Mouse (Mus musculus): ENCODE data around the gene Ddx24.

Gene Ddx24

DNA sequence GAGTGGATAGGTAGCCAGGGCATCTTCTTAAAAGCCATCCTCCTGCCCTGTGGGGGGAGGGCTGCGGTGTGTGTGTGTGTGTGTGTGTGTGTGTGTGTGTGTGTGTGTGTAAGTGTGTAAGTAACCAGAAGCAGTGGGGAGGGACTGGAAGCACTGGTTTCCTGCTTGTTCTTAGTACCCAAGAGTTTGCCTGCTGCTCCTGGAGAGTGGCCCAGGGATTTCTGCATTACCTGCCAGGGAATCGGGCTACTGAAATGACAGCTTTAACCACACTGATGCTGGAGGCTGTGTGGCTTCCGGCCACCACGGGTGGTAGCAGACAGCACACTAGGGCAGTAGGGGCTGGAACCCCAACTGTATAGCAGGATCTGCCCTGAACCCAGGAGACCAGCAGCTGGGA lies 35.6 kb downstream of the Ddx24 start:
- DNase-seq (ENCODE audit: low spot score): no peak

DNA sequence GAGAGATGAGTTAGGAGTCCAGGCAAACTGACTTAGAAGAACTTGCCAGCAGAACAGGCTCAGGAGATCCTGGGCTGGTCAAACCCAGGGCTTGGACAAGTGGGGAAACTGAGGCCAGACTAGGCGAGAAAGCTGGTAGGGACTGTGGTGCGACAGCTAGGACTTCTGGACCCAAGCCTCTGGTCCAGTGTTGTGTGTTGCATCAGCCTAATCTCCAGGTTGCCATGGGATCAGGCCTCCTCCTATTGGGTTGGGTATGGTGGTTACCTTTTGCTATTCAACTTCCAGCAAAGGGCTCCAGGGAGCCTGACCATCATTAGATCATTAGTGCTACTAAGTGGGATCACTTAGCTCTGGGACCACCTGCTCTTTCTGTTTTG lies 36.3 kb downstream of the Ddx24 start:
- no peak for DNase-seq (ENCODE audit: low spot score)

DNA sequence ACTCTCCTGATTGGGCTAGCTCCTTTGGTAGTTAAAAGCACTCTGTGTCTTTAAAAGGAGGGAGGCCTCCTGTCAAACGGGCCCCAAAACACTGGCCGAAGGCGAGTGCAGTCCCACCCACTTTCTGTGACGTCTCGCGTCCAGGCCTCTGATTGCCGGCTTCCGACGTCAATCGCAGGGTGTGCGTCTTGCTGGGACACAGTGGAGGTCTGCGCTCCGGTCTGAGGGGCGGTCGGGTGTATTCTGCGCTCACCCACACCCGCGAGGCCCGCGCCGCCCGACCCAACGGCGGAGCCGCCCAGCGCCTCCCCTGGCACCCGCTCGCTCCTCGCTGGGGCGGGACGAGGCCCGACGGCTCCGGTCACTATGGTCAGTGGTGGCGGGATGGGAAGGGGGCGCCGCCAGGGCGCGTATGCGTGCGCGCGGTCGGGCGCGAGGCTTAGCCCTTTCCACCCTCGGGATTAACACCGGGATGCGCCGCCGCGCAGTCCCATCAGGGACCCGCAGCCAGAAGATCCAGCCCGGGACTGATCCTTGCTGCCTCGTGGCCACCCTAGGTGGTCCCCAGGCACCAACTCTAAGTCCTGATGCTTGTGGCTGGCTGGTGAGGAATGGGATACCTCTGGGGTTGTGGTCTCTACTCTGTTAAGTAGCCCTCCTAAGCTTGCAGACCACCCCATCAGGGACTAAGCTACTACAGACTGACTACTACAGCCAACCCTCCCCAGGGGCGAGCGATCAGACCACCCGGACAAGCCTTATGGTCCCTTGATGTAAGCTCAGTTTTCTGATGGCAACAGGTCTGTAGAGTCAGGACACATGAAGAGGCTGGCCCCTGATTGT lies 36.9 kb downstream of the Ddx24 start, which contains the start of gene Otub2:
Otub2 (plus strand) TSS at position 178 of the 843 bp plus-strand sequence.
- DNase-seq (ENCODE audit: low spot score): peak; percentile 97

DNA sequence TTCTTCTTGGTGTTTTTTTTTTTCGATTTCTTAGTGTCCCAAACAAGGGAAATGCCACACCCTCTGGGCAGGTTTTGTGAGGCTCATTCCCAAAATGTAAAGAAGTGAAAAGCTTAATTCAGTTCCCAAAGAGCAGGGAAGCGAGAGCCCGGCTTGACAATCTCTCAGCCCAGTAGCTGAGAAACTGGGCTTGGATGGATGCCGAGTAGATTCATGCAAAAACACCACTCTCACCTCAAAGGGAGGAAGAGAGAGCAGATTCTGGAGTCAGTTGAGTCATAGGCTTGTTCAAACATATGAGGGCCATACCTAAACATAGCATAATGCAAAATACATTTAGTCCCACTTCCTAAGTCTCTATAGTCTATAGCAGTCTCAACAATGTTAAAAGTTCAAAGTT lies 45.4 kb downstream of the Ddx24 start:
- DNase-seq (ENCODE audit: low spot score): no peak

DNA sequence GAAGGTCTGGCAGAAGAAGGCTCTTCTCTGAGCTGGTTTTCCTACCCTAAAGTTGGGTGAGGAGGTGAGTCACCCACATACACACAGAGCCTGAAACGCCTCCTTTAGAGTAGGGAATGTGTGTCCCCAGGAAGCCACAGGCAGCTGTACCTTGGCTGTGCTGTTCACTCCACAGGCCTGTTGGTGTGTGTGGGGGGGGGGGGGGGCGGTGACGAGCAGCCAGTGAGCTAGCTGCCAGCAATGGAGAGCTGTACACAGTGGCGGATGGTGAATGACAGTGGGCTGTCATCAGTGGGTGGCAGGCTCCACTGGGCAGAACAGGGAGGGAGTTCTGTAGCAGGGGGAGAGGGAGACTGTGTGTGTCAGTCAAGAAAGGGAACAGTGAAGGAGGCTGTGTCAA lies 48.9 kb downstream of the Ddx24 start:
- peak; percentile 48 for DNase-seq (ENCODE audit: low spot score)

DNA sequence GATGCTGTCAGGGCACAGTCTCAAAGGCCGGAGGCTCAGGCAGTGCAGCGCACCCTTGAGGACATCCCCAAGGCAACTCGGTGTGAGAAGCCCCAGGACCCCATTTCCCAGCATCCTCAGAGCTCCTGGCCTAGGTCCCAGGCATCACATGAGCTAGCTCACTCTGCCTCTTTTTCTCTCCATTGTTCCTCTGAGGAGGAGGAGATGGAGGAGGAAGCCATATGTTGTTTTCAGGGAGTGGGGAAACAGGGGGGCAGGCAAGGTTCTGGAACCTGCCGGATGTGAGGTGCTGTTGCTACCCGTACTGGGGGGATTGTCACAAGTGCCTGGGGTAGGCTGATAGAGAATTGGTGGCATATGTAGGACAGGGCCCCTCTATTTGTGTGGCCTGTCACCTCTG lies 49.5 kb downstream of the Ddx24 start:
- DNase-seq (ENCODE audit: low spot score): peak; percentile 71

DNA sequence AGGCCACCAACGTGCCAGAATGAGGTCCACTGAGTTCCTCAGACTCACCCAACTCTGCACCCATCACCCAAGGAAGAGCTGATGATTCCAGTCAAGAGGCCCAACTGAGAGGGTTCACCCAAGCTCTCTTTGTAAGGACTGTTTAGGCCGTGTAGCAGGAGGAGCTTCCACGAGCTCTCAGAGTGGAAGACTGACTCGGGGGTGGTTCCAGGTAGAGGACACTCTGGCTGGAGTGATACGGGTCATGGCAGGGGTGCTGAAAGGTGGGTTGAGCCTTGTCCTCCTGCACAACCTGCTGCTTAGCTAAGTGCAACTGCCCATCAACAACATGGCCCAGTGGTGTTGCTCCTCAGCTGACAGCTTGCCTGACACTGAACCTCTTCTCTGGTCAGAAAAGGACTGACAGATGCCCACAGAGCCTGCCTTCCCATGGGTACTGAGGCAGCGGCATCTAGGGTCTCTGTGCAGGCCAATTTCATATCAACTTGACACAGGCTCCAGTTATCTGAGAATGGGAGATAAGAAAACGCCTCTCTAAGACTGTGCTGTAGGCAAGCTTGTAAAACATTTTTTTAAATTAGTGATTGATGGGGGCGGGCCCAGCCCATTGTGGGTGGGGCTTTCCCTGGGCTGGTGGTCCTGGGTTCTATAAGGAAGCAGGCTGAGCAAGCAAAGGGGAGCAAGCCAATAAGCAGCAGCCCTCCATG lies 51.9 kb downstream of the Ddx24 start:
- DNase-seq (ENCODE audit: low spot score): no peak

DNA sequence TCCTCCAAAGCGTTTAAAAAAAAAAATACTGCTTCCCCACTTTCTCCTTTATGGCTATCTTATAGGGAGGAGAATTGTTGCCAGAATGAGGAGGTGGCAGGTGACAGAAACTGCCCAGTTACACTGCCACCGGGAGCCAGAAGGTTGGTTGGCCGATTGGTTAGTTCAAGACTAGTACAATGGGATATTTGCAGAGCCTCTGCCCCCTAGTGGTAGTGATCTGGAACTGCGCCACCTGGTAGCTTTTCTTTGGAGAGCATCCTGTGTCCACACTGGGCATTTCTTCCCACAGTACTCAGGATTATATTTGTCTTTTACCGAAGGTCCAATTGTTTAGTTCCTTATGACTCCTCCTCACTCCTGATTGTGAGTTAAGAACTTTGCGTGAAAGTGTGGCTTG lies 53.9 kb downstream of the Ddx24 start:
- DNase-seq (ENCODE audit: low spot score): peak; percentile 70

DNA sequence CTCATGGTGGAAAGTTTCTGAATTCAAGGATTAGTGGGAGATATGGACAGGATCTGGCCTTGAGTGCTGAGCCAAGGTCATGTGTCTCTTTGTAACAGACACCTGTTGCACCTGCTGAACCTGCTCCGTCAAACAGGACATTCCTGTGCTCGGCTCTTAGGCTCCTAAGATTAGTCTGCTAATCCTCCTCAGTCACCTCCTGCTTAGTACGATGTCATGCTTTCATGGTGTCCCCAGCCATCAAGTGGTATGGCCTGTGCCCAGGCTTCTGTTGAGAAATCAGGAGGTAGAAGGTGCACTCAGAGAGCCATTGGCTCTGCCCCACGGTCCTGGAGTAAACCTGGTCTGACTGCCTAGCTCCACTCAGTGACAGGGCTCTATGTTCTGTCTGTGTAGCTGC lies 54.8 kb downstream of the Ddx24 start:
- no peak for DNase-seq (ENCODE audit: low spot score)

DNA sequence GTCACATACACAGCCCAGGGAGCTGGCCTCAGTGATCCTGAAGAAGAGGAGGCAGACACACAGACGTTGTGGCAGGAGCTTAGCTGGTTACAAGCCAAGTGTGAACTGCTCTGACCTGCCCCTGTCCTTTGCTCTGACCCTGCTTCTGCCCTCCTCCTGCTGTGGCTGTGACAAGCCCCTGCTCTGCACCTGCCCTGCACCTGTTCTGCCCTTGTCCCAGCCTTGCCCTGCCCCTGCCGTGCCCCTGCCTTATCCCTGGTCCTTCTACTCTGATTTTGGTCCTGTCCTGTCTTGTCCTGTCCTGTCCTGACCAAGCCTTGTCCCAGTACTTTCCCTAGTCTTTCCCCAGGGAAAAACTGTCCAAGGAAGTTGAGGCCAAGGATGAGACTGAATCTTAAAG lies 56.9 kb downstream of the Ddx24 start:
- no peak for DNase-seq (ENCODE audit: low spot score)

DNA sequence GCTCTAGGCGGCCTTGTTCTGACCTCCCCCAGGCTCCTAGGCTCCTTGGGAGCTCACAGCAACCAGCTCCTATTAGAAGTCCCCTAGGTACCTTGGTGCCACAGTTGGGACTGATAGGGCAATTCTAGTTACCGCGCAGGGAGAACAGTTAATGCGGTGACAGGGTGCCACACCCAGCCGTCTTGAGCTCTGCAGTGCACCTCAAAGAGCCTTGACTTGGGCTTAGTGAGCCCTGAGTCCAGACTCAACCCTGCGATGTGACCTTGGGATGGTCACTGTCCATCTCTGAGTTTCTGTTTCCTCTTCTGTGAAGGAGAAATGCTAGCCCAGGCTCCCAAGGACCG lies 57.3 kb downstream of the Ddx24 start:
- DNase-seq (ENCODE audit: low spot score): no peak

DNA sequence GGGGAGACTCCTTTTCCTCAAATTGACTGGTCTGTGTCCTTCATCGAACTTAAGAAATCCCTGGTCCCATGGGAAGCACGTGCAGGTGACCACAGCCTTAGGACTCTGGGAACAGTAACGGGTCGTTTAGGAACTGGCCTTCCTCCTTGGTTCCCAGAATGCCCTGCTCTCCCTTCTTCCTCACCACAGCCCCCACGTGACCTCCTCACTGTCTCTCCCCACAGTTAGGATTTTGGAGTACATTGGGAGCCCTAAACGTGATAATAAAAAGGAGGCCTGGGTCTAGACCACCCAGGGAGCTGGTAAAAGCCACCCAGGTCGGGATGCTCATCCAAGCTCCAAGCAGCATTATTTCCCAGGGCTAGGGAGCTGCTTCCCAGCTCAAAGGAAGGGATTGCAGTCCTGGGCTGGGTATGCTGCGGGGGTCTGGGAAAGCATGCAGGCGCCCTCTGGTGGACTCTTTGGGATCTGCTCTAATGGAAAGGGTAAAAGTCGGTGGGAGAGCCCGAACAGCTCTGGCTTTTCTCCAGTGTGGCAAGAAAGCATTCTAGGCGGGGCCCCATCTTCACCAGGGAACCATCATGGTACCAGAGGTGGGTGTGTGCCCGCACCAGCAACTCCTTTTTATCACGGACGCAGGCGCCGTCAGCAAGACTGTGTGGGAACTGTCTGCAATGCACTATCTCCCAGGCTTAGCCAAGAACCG lies 57.9 kb downstream of the Ddx24 start:
- DNase-seq (ENCODE audit: low spot score): peak; percentile 79

DNA sequence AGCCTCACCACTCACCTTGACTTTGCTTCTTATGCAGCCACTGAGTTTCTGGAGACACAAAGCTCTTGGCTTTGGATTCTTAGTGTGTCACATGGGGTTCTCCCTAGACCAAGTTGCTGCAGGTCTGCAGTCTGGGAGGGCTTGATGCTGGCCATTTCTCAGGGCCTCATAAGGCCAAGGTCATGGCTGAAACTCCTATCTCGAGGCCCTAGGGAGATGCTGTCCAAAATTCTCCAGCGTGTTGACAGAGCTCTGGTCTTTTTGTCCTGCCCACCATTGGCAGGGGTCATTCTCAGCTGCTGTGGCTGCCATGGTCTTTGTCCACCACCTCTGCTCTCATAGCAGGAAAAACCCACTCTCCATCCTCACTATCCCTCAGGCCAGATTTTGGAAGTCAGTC lies 58.5 kb downstream of the Ddx24 start:
- no peak for DNase-seq (ENCODE audit: low spot score)

DNA sequence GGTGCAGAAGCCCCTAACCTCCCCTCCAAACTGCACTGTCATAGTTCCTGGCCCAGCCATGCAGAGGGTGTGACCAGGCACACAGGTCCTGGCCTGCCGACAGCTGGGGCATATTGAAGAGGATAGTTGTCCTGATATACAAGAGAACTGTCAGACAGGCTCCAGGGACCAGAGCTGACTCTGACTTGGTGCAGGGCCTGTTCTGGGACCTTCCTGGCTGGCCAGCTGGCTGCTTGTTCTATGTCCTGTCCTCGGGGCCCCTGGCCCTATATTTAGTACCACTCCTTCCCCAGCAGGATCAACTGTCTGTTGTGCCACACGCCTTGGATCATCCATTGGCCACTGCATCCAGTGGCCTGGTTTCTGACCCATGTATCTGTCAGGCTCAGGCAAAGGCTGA lies 63.3 kb downstream of the Ddx24 start:
- DNase-seq (ENCODE audit: low spot score): no peak

DNA sequence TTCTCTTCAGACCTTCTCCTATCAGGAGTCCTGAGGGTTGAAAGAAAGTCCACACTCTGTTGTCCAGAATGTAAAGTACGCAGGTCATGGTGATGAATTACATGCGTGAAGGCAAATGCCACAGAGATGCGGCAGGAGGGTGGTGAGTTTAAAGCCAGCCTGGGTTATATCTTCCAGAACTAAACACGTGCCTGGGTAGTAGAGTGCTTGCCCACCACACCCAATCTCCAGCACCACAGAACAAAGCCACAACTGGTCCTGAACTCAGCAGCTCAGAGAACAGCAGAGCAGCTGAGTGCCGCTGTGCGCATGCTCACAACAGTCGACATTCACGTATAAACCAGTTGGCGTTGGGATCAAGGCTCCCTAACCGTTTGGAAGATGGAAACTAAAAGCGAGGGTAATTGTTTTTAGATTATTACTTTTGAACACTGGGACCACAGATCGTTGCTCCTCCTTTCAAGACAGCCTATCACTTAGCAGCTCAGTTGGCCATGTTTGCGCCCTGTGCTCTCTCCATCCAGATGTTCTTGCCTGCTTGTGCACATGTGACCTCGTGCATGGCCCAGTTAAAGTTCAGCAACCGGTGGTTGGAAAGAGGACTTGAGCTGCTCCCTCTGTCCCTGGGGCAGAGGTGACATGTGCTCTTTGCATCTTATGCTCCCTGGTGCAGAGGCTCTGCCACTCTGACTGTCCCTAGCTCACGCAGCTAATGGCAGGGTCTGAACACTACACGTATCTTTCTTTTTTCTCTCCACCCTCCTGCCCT lies 63.9 kb downstream of the Ddx24 start:
- DNase-seq (ENCODE audit: low spot score): no peak

DNA sequence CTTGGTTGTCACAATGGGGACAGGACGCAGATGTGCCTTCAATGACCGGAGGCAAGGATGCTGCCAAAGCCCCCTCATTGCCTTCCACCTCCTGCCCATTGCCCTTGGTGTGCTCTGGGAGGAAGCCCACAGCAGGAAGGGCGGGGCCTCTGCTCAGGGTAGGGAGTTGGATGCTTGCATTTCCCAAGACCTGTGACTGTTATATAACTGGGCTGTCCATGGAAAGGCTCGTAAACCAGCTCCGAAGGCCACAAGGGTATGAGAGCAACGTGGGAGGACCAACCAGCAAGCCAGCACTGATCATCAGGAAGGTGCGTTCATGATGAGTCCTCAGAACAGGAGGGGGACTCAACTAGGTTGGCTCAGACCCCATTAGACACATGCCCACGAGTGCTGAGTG lies 64.8 kb downstream of the Ddx24 start:
- DNase-seq (ENCODE audit: low spot score): no peak

DNA sequence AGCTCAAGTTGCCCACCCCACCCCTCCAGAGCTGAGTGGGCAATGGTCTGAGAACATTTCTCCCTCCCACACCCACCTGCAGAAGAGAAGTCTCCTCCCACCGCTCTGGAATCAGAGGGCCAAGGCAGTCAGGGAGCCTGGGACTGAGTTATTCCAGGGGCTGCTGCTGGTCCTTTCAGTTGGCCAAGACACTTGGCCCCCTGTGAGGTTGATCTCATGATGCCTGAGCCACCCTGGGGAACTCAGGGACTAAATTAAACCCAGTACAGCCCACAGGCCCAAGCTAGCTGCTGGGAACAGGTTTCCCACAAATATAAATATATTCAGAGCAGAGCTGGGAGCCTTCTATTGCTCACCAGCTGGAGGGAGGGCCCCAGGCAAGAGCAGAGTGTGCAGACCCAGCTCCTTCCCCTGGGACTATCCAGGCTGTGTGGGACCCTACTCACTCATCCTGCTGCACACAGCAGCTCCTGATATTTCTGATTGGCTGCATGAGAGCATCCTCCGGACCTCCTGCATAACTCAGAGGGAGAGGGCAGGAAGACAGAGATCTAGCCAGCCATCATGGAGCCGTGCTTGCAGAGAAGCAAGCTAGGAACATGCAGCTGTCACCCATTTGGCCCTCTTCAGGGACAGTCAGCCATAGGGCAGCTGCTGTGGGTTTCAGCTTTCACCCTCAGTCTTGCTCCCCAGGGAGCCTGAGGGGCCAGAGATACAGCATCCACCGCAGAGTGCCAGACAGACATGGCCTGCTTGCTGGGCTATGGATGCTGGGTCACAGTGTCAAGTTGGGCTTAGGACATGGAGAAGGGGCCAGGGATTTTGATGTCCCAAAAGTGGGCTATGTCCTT lies 66.5 kb downstream of the Ddx24 start:
- DNase-seq (ENCODE audit: low spot score): no peak

DNA sequence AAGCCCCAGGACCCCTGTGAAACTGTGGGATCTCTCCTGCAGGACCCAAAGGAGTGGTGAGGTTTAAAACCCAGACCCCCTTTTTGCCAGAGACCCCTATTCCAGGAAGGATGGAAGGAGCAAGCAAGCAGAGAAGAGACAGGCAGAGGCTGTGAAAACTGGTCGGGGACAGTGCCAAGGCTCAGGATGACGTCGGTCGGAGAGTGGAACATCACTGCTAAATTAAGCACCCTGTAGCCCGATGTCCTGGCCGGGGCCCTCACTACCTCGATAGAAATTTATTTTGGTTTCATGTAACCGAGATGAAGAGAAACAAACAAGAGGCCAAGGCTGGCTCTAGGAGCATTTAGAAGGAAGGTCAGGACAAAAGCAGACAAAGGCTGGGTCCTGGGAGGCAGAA lies 67.4 kb downstream of the Ddx24 start:
- DNase-seq (ENCODE audit: low spot score): no peak
